Mouse (Mus musculus): Measurements from ENCODE around the gene Rbm20.

Rbm20 gene

DNA sequence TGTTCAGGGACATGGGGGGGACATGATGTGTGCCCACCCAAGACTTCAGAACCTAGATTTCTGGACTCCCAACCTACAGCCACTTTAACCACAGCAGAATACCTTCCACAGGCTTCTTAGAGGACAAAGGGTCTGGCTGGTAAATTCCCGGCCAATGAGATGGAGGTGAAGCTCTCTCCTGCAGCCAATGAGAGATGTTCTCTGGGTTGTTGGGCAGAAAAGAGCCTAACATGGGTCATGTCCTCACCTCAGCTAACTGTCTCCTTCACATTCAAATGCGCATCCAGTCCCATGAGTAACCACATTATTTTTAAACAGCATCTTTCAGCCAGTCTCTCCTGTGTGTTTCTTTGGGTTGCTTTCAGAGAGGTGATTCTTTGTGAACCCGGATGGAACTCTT, 5.7 kb upstream of the Rbm20 start:
- no peak for DNase-seq

DNA sequence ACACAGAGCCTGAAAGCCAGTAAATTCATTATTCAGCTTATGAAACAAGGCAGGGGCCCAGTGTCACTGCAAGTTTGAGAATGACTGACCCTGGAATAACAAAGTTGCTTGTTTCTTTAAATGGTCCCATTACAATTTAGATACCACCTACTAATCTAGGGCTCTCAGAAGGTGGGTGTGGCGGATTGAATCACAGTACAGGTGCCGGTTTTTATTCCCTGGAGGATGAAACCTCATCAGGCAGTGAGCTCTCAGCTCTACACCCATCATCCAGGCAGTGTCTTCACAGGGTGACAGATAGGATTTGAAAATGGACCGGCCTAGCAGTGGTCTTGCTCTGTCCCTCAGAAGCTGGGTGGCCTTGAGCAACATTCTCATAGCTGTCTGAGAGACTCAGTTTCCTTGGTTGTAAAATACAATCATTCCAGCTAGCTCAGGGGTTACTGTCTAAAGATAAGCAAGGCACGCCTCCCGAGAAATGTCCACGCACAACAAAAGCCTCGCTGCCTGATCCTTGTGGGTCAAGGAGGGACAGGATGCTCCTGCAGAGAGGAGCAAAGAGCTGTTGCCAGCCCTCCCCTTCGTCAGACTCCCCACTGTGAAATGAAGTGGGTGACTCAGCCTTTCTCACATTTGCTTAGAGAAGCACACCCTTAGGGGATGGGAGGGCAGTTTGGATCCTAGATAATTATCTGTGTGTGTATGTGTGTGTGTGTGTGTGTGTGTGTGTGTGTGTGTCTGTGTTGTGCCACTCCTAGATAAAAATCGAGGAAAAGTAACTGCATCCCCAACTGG, 2.8 kb upstream of the Rbm20 start:
- no peak for DNase-seq

DNA sequence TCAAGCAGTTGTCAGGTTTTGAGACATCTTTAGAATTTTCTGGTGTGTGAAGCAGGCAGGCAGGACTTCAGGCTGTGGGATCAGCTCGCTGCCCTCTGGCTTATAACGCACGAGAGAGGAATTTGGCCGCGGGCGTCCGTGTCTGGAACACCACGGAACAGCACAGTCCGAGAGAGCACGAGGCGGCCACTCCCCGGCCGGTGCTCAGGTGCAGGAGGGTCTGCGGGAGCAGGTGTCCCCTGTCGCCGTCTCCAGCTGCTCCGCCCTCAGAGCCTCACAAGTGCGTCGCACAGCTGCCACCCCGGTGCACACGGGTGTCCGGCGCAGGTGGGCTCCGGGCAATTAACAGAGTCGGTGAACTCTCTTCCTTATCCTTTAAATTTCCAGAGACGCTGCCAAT, 878 bp upstream of the Rbm20 start:
- no peak for DNase-seq

DNA sequence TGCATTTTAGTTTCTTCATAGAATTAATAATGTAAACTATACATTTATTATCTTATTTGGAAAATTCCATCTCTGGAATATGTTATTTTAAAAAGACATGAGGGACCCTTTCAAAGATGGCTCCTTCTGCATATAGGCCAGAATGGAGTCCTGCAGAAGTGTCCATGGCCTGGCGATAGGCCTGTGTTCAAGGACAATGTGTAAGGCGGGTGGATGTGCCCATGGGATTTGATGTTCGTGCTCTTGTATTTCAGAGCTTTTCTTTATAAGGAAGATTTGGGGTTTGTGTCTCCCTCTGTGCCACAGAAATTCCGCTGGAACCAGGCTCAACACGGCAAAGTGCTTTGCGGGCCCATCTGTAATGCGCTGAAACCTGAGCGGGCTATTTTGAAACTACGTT, 2.1 kb downstream of the Rbm20 start:
- DNase-seq = no peak

DNA sequence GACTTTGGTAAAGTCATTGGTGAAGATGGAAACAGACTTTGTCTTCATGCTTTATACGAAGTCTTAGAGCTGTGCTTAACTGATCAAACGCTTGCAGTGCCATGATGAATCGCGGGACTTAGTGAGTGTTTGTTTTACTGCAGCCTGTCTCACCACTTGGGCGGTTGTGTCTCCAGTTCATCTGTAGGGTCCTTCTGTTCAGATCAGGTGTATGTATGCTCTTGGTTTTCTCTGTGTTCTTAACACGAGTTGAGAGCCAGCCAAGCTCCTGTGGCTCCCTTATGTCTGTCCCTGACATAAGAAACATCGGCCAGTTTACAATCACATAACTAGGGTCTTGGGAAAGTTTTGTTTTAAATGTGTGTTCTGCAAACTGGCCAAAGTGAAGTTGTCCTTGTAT, 2.9 kb downstream of the Rbm20 start:
- DNase-seq = no peak

DNA sequence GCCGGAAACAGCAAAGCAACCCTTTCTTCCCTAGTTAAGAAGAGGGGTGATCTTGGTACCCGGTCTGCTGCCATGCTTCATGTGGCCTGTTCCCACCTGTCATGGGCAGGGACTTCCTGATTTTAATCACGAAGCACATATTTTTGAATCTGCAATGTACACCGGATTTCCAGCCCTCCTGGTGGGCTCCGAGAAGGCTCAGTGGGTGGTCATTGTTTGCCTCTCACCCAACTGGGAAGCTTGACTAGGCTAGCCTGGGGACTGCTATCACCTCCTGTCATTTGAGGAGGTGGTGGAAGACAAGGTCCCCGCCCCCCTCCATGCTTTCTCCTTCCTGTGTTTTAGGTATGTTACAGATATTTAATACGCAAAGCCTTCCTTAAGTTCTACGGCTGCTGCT, 5.3 kb downstream of the Rbm20 start:
- DNase-seq = no peak

DNA sequence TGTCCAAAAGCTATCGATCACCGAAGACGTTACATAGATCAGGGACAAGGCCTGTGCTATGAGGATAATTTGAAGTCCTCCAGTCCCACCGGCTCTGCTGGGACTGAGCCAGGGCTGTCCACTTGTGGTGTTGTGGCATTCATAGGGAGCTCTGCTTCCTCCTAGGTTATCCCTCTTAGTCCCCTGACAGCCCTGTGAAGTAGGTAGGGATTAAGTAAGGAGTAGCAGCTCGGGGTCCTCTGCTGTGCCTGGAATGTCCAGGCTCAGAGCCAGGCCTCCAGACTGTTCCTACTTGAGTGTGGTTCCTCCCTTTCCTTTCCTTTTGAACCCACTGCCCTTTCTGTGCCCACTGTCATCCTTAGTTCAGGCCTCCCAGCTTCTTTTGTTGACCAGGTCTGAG, 10.5 kb downstream of the Rbm20 start:
- DNase-seq = no peak

DNA sequence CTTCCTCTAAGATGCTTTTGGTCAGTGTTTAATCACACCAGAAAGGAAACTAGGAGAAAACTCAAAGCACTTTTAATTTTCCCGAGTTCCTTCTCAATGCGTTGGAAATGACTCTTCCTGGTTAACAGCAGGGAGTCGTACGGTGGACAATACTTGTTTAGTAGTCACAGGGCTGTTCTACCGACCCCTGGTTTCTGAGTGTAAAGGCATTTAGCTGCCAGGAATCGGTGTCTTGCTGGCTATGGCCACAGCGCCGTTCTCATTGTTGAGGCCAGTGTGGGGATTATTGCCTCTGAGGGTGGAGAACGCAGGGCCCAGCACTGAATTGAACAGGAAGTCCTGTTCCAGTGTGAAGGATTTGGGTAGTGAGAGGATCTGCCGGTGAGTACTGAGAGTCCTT, 13.7 kb downstream of the Rbm20 start:
- no peak for DNase-seq

DNA sequence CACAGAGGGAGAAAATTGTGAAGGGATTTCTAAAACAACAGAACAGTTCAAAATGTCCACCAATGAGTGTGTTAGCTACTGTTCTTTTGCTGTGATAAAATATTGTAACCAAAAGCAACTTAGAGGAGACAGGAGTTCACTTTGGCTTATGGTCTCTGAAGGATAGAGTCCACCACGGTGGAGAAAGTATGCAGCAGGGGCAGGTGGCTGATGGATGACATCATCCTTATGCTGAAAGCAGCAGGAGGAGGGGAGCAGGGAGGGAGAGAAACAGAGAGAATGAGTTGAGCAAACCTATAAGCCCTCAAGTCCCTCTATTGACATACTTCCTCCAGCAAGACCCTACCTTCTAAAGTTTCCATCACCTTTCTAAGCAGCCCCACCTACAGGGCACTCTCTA, 16.9 kb downstream of the Rbm20 start:
- no peak for DNase-seq

DNA sequence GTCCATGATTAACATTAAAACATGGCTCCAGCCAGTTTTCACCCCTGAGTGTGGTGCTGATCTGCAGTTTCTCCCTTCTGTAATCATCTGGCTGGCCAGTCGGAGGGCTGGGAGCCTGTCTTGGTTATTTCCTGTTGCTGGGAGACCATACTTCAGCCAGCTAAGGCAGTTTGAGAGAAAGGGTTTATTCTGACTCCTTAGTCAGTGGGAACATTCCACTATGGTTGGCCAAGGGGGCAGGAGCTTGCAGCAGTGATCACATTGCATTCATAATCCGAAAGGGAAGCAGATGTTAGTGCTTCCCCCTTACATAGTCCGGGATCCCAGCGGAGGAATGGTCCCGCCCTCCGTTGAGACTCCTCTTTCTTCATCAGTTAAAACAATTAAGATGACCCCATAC, 19.0 kb downstream of the Rbm20 start:
- no peak for DNase-seq

DNA sequence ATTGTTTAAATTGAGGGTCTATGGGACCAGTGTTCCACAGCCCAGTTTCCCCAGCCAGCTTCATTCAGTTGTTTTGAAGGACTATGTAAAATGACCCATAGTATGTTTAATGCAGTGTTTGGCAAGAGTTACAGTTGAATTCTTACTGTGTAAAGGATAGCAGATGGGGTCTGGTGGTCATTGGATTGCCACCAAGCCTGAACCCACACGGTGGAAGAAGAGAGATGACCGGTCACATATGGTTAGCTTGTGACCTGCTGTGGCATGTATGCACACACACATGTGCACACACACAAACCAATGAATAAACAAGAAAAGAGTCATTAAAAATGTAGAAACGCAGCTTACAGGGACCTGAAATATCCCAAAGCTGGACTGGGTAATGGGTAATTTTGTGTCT, 19.5 kb downstream of the Rbm20 start:
- no peak for DNase-seq

DNA sequence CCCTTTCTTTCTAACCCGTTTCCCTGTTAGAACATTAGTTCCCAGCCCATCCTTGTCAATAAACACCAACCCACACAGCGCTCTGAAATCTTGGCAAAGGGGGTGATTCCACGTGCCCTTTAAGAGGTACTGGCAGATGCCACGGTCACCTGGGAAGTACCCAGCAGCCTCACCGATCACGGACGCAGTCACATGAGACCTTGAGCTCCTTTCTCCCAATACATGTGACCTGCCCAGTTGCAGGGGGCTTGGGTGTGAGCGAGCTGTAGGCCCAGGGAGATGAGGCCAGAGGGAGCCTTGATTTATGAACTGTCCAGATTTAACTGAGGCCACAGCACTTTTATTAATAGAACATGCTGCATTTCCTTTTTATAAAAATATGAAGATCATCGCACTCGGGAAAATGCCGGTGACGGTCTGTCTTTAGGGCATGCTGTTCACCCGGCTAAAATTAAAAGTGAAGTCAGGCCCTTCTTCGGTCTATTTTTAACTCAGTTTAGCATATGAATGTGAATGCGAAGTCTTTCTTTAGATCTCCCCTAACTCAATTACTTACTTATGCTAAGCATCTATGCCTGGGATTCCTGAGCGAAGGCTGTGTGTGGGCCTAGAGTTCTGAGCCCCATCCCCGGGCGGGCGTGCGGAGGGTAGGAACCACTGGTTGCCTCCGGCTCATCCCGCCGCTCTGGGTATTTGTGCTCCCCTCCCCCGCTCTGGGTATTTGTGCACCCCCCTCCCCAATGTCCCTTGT, 20.4 kb downstream of the Rbm20 start:
- no peak for DNase-seq

DNA sequence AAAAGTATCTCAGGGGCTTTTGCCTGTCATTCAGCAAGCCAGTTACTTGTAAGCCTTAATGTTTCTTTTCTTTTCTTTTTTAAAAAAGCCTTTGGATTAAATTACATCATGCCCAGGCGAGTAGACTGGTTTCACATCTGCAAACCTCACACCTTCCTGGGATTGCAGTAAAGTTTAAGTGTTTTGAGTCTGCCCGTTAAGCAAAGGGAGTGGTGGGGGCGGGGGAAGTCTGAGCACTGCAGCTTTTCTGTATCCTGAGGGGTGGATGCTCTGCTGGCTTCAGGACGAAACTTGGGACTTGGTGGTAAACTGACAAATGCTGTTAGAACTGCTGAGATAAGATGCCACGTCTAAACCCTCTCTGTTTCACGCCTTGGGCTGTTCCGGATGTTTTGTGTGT, 22.6 kb downstream of the Rbm20 start:
- DNase-seq = no peak

DNA sequence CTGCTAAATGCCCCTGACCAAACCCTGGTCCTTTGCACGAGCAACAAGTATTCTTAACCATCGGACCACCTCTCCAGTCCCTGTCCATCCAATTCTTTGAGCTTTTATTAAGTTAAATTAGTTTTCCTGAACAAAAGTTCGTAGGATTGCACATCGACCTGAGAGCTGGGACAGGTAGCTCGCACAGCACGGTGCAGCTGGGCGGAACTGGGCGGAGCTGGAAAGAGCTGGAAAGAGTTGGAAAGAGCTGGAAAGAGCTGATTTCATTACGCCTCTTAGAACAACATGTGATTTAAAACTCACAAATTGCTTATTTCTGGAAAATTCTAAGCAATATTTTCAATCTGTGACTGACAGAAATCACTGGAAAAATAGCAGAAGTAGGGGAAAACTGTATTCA, 24.3 kb downstream of the Rbm20 start:
- DNase-seq = no peak

DNA sequence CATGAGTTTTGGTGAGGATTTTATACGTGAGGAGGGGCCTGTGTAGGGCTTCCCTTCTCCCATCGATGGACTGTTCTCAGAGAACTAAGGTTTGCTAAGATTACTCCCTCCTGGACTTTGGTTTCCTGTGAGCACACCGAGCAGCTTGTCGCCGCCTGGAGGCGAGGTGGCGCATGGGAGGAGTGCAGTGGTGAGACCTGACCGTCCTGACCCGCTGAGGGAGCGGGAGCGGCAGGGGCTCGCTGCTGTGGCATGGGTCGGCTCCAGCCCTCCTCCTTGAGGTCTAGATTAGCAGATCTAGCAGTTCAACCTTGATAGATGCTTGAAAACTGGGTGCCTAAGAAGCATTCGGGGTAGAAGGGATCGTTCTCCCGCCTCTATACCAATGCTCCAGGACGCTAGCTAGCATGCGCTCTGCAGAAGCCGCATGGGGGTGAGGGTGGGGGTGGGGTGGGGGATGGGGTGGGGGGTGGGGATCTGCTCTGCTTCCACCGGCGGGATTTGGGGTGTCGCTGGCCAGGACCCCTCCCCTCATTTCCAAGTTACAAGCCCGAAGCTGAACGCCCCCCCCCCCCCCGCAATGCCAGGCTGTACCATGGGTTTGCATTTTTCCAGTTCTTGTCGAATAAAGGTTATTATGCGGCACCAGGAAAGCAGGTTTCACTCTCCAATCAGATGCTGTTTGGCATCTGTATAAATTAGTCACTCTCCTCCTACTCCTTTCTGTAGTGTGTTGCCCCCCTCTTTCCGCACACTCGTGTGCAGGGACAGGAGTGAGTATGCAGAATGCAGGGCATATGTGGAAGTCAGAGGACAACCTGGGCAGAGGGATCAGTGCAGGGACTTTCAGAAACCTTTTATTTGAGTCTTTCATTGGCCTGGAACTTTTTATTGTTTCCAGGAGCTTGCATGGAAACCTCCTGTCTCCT, 28.1 kb downstream of the Rbm20 start:
- DNase-seq = peak; percentile 63

DNA sequence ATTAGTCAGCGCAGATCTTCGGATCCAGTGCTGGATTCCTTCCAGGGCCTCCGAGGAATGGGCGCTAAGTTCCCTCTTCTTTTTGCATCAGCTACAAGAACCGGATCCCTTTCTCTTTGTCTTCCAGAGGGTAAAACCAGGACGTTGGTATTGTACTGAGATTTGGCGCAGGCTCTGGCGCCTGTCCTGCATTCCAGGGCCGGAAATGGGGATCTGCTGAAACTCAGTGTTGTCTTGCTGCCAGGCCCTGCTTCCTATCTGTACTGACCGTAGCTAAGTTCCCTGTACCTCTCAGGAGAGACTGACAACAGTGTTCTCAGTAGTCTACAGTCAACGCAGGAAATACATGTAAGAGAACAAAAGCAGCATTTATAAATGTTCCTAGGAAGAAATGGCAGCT, 31.3 kb downstream of the Rbm20 start:
- peak; percentile 25 for DNase-seq

DNA sequence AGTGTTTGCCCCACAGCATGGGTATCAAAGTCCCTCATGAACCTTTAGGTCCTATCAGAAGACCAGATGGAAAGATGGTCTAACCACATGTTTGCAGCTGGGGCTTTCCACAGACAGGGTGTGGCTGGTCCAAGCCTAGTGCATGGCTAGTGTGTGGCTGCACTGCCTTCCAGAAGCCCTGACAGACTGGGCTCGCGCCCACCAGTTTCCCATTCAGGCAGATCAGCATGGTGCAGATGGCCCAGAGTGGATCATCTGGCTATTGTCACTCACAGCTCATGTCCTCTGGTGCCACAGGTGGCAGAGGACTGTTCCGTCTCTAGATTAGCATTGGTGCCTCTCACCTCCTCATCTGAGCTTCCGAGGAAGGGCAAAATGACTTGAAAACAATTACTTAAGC, 33.8 kb downstream of the Rbm20 start:
- DNase-seq = no peak

DNA sequence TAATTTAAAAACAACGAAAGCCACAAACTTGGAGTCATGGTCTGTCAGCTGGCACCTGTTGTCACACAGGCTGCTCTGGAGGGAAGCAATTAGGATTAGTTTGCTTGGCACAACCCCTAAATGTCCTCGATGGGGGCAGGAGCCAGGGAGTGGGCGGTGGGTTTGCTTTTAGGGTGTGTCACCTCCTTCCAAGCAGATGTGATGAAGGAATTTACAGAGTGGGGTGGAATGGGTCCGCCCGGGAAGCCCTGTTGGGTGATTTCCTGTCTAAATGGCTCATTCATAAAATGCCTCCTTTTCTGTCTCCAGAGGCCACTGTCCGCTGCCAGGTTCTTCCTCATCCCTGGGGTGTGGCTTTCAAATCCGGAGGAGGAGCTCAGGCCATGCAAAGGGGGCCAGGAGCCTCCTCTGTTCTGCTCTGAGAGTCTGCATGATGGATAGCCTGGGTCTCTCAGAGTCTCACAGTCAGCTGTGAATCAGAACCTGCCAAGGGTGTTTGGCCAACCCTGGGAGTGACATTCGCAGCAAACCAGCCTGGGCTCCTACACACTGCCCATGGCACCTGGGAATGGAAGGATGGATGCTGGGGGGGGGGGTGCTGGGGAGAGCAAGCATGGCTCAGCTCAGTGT, 34.3 kb downstream of the Rbm20 start:
- DNase-seq = no peak

DNA sequence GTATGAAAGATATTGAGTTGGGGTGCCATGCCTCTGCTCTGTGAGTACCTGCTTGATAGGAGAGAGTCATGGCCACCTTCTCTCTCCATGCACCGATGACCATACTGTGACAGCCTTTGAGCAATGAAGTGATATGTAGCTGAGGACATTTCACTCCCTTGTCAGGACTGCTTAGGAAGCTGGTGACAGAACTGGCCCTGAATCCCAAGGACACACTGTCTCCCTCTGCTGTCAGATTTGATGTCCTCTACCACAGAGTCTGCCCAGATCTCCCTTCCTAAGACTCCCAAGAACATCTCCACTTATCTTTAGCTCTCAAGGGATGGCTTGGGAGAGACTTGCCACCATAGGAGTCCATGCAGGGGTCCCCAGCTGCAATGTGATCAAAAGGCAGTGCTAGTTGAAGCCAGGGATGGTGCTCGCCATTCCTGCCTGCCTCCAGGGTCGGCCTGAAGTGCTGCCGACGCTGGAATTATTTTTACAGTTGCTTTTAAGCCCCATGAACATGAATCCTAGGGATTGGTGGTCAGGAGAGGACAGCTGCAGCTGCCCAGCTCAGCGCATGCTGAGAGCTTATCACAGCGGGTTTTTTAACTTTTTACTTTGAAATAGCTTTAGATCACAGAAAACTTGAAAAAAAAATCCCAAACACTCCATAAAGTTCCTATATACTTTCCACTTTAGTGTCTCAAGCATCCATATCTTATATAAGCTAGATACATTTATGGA, 35.4 kb downstream of the Rbm20 start:
- DNase-seq = no peak

DNA sequence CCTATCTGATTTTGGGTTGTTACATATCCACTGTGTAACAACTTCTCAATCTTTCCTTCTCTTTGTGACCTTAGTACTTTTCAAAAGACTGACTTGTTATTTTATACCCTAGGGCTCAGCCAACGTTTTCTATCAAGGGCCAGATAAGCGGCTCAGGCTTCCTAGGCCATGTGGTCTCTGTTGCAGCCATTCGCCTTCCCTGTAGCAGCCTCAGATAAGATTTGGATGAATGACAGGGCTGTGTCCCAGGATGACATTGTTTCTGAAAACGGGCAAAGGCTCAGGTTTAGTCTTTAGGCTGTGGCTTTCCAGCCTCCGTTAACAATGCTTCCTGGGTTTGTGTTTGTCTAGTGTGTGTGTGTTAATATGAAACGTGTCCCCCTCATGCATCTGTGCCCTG, 36.3 kb downstream of the Rbm20 start:
- DNase-seq = no peak

DNA sequence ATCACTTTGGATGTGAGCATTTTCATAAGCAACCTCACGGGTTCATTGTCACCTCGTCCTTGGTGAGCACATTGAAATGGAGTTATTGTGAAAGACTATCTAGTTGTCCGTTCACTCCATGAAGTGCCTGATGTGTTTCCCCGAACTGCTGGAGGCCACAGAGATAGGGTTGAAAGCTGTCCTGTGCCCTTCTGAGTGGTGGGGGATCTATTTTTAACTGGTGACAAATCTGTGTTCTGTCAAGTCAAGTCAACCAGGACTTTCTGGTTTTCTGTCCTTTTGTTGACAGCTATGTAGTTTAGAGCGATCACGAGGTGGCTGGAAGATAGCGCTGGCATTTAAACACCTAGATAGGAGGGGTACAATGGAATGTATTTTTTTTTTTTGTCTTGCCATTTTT, 39.4 kb downstream of the Rbm20 start:
- DNase-seq = no peak

DNA sequence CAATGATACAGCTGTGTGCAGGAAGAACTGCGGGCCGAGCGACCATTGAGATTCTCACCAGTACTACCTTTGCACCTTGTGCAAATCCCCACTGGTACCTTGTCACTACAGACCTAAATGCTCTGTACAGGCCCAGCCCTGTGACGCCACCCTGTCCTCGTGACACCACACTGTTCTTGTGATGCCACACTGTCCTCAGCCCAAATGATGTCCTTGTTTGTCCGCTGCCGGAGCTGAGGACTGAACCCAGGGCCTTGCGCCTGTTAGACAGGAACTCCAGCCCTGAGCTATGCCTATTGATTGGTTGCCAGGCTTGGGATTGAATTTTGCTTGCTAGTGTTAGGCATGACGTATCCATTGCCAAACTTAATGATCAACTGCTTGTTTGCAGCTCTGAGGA, 40.3 kb downstream of the Rbm20 start:
- DNase-seq = no peak
